Mouse (Mus musculus) heart, postnatal 25 days (tissue): ENCODE data around the gene Fut1. TPM values are rescaled to one million over a fixed set of nuclear protein-coding genes. Genes with fewer than 3 reads are reported as not detected.
"Not testable (repeated sequence)": the region's sequence is repeated elsewhere in the genome, so short reads cannot be mapped to it uniquely, and the experiment has no call there.

Experiments
- DNase-seq: peaks from one replicate; pipeline ENCODE4 v3.0.0; 2022; ENCODE audit warnings: low spot score
- intact Hi-C: fragments of 180-260 bp; cut with DNase I; formaldehyde crosslinking; loops from one replicate; pipeline ENCODE4 v1.15.1; 2025
- total RNA-seq, 2 experiments: library from RNA; stranded (reverse); gene quantifications; 2 replicates each; pipeline ENCODE4 v1.2.3; 2021

The Fut1 gene
- total RNA-seq, 2 experiments from 2014 or later: not detected

GRCm38 (mm10) chr7:45635711-45636688 is 18.9 kb downstream of the Fut1 start:
- no peak for DNase-seq
- intact Hi-C loops: no loop called here

GRCm38 (mm10) chr7:45637710-45638109 is 20.6 kb downstream of the Fut1 start:
- intact Hi-C loops: no loop called here
- no peak for DNase-seq

GRCm38 (mm10) chr7:45638623-45639401 is 21.7 kb downstream of the Fut1 start:
- intact Hi-C loops: no loop called here

GRCm38 (mm10) chr7:45639561-45640027 is 22.5 kb downstream of the Fut1 start, which contains the start of gene Mamstr:
Gene Mamstr (plus strand): TSS chr7:45639977.
- intact Hi-C loops: loop anchor here (2.0 kb wide), 1 partner anchor 43 kb away; no protein-coding TSS in a partner anchor
- DNase-seq: no peak

More at GRCm38 (mm10) chr7:45638623-45639401, 21.7 kb downstream of the Fut1 start:
- peak; percentile 85 for DNase-seq

GRCm38 (mm10) chr7:45640191-45640957 is 23.3 kb downstream of the Fut1 start:
- intact Hi-C loops: loop anchor here (2.0 kb wide), 1 partner anchor 42 kb away; no protein-coding TSS in a partner anchor
- no peak for DNase-seq

- intact Hi-C loops: loop anchor here (2.0 kb wide), 1 partner anchor 41 kb away; no protein-coding TSS in a partner anchor
- peak; percentile 50 for DNase-seq
Observed at GRCm38 (mm10) chr7:45641391-45642040, 24.4 kb downstream of the Fut1 start.

GRCm38 (mm10) chr7:45642083-45642482 is 25.0 kb downstream of the Fut1 start:
- DNase-seq: no peak
- intact Hi-C loops: no loop called here

- intact Hi-C loops: no loop called here
- no peak for DNase-seq
Observed at GRCm38 (mm10) chr7:45642503-45643255, 25.6 kb downstream of the Fut1 start.

- intact Hi-C loops: no loop called here
- peak; percentile 81 for DNase-seq
Observed at GRCm38 (mm10) chr7:45643441-45644178, 26.5 kb downstream of the Fut1 start.

GRCm38 (mm10) chr7:45644183-45644582 is 27.1 kb downstream of the Fut1 start:
- intact Hi-C loops: no loop called here
- DNase-seq: no peak

- intact Hi-C loops: no loop called here
- DNase-seq: no peak
Observed at GRCm38 (mm10) chr7:45644872-45645590, 27.9 kb downstream of the Fut1 start.

GRCm38 (mm10) chr7:45645591-45645971 is 28.5 kb downstream of the Fut1 start:
- intact Hi-C loops: no loop called here
- no peak for DNase-seq

- intact Hi-C loops: no loop called here
- DNase-seq: no peak
Observed at GRCm38 (mm10) chr7:45646671-45647070, 29.6 kb downstream of the Fut1 start.

GRCm38 (mm10) chr7:45649351-45649750 is 32.3 kb downstream of the Fut1 start:
- intact Hi-C loops: no loop called here
- no peak for DNase-seq

- intact Hi-C loops, DNase-seq: not testable (repeated sequence)
Observed at GRCm38 (mm10) chr7:45650484-45650883, 33.4 kb downstream of the Fut1 start.

- intact Hi-C loops: no loop called here
Observed at GRCm38 (mm10) chr7:45654424-45655047, 37.4 kb downstream of the Fut1 start.

More at GRCm38 (mm10) chr7:45654424-45655047, 37.4 kb downstream of the Fut1 start:
- DNase-seq: no peak
